Mouse (Mus musculus): Measurements from ENCODE around the gene Cemip2.
"Not testable (repeated sequence)": the region's sequence is repeated elsewhere in the genome, so short reads cannot be mapped to it uniquely, and the experiment has no call there.

The Cemip2 gene

DNA sequence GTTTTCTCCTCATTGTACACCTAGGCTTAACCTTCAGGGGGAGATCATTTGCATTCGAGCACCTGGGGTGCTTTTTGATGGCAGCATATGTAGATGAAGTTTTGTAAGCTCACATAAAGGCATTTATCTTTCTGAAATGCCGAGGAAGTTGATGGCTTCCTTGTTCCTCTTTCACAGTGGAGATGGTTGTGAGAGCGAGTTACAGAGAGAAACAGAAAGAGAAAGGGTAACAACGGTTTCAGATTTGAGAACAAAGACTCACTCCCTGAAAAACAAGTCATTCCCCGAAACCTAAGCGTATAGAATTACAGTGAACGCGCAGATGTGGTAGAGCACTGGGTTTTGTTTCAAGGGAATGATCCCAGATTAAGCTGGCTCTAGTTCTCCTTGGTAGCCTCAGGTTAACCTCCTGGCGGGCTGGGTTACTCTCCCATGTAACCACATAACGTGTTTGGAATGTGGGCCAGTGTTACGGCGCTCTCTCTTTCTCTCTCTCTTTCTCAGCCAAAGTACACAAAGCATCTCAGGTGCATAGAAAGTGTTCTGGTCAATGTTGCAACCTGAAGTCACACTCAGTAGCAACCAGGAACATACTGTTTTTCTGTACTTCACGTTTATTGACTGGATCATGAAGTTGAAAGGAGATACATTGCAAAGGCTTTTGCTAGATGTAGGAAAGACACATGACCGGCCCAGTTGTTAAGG, 40.0 kb downstream of the Cemip2 start:
- no peak for DNase-seq

DNA sequence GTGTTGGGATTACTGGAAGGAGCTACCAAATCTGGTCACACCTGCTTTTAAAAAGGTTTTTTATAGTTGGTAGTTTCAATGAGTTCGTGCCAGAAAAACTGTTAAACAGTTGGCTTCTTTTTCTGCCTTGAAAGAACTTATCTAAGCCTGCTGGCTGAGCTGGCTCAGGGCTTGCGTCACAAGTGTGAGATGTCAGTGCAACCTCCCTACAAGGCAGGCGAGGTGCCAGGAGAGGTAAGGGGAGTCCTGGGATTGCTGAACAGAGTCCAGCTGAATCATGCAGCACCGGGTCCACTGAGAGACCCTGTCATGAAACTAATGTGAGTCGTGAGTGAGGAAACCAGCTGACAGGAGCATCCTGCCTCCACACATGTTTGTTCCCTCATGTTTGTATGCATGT, 41.4 kb downstream of the Cemip2 start:
- DNase-seq: no peak

DNA sequence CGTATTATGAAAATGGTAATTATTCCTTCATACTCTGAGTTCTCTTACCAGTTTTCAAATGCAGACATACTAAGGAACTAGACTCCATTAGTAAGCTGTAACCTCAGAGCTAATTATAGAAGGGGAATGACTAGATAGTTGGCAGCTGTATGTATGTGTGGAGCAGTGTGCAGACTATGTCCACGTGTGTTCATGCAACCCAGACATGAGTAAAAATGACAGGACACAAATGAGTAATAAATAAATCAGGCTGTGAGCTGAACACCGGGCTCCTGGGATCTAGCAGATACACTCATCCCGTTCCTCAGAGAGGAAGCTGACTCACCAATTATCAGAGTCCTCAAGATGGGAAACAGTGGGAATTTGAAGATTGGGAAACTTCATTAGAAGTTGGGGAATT, 42.0 kb downstream of the Cemip2 start:
- no peak for DNase-seq

DNA sequence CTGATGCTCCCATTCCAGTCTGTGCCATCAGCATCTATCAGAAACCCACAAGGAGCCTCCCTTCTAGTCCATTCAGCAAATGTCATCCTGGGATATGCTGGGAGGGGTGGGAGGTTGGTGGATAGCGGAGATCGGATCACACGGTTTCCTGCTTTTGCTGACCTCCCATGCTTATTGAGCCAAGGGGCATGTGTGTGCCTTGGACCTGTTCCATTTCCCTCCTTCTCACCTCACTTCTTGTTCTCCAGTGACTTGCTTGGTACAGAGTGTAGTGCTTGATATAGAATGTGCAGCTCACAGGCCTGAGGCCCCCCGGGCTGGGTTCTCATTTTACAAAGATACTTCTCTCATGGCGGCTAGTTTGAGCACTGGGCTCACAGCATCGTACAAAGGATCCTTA, 43.7 kb downstream of the Cemip2 start:
- no peak for DNase-seq

DNA sequence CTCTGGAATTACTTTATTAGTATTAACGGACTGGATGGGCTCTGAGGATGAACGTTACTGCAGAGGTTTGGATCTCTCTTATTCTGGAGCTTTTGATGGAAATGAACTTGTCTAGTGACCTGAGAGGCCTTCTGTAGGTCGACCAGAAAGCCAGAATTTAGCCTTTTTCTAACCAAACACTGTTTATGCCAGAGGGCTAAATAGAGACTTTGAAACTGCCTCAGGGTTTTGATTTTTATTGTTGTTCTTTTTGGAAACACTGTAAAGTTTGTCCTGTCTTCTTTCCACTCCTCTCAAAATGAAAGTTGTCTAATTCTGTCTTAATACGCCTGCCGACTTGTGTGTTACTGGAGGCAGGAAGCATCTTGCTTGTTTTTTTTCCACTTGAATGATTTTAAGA, 46.0 kb downstream of the Cemip2 start:
- no peak for DNase-seq

DNA sequence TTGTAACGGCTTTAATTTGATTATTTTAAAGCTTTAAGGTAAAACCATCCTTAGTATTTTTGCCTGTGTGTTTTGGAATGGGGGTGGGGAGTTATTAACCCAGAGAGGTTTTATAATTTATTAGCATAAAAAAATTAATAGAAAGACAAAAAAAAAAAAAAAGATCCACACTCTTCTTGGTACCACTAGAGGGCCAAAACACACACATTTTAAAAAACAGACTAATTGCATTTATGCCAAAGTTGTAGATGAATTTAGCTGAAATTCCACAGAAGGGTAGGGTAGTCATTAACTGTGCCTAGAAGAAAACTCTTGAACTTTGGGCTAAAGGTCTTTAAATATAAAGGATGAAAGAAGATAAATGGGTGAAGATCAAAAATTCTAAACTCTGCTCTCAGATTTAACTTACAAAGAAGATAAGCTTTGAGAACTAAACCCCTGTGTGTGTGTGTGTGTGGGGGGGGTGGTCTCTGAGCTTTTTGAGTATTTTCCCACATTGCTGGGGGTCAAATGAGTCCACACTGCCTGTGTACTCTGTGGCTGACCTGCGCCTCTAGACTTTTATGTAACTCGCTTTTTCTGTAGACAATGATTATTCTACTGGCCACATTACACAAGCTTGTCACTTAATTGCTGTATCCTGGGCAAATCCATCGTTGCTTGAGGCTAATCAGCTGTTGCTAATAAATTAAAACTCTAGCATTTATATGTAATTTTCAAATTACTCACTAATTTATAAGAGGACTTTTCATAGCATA, 47.2 kb downstream of the Cemip2 start:
- DNase-seq: no peak

DNA sequence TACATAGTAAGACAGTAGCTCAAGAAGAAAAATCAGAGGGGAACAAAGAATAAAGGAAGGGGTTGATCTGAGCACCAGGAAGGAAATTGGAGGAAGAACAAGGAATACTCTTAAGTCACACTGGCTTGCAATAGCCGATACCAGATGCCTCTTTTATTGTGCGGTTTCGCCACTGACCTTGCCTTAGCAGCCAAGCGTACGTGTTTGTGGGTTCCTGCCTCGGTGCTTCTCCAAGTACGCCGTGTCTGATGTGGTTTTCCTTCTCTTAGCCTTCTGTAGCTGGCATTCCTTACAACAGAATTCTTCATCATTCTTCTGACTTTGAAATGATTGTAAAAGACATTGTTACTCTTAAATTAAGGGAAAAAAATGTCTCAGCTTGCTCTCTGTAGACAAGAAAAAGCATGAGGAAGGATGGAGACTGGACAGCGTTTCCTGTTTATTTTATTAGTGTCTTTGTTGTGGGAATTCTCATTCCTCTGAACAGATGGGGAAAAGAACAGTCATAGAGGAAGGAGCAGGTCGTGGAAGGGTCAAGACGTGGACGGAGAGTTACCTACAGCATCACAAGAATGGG, 55.4 kb downstream of the Cemip2 start:
- no peak for DNase-seq

DNA sequence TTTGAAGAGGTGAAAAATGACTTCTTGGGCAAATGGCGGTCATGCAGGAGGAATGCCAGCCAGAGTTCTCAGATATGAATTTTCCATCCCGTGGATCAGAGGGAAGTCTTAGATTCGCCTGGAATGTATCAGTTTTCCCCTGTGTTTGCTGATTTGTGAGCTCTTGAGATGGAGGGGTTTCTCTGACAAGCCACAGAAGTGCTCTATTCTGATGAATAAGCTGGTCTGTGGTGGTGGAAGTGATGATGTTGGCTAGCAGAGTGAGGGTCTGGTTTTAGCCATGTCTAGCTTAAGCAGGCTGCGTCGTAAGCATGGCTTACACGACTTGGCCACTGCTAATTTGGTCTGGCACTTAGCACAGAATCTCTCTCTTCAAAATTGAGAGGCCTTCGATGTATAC, 56.8 kb downstream of the Cemip2 start:
- DNase-seq: no peak

DNA sequence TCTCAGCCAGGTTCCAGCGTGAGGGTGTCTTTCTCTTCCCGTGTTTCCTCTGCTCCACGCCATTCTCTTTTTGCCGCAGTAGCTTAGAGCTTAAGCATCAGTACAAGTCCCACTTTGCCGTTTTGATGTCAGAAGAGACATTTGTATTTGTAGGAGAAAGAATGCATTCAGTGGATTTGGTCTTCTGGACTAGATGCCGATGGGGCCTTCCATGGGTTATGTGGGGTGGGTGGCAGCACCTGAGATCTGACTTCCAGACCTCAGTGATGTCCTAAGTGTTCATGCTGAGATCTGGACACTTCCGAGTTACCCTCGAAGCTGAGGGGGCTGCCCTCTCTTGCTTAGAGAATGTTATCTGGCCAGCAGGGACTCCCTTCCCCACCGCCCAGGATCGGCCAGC, 72.6 kb downstream of the Cemip2 start:
- no peak for DNase-seq

DNA sequence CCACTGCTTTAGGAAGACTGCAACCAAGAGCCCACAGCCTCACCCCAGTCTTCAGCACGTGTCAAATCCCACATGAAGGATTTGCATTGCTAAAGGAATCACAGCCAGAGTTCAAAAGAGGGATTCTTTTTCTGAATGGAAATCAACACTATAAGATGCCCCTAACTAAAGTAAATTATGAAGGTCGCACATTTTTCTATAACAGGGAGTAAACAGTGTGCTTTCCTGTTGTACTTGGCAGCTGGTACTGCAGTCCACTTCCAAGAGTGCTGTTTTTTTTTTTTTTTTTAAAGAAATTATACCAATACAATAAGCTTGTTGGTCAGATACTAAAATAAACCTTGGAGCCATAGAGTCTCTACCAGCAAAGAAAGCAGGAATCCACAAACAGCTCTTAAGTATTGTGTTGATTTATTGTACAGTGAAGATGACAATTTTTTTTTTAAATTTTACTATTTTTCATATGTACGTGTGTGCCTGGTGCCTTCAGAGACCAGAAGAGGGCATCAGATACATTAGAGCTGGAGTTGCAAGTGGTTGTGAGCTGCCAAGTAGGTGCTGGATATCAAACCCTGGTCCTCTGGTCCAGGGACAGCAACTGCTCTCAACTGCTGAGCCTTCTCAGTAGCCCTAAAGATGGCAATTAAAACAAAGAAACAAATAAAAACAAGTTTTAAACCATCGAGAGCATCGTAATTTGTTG, 76.5 kb downstream of the Cemip2 start:
- DNase-seq: no peak

DNA sequence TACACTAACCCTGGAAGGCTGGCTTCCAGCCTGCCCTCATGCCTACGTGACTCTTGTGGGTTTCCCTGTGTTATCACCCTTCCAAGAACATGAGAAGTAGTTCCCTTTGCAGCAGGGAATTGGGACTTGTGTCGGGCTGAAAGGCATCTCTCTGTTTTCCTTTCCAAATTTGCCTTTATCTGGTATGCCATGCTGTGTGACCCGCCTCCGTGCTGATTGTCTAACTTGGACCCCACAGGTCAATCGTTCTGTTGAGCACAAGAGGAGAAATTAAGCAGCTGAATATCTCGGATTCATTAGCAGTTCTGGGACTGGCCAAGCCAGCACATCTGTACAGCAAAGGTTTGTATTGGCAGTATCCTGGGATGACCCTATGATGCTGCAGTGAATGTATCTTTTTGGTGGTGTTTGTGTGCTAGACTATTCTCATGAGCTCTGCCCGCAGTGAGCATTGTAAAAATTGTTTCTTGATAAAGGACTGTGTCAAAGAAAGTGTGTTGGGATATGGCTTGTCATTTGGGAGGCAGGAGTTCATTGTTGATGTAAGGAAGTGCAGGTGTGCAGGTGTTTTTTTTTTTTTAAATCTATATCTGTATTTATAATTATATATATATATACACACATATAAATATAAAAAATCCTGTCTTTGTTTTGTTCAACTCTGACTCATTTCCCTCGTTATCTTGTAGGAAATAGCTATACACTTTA, 77.4 kb downstream of the Cemip2 start:
- no peak for DNase-seq

DNA sequence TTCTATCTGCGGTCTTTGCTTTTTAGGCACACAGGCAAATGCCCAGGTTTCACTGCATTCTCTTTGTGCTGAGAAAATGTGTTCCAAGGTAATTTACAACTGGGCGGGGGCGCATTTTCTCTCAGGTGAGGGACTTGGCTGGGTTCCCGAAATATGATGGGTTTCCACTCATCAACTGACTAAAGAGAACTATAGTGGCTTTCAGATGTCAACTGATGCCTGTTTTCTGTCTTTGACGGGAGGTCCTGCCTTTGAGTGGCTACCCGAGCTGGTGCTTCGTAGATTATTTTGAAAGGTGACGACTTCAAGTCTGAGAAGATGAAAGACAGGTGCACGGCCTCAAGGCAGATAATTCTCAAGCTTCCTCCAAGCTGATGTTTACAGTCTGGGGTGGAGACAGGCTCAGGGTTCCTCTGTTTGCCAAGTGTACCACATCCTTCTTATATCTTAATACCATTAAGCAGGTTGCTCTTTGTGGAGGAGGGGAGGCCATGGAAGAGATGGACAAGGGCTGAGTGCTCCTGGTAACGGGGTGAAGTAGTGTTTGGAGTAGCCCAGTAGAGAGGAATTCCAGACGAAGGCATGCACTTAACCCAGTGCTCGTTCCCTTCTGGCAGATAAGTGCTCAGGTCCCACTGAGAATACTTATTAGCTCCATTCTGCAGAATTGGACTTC, 80.8 kb downstream of the Cemip2 start:
- no peak for DNase-seq

DNA sequence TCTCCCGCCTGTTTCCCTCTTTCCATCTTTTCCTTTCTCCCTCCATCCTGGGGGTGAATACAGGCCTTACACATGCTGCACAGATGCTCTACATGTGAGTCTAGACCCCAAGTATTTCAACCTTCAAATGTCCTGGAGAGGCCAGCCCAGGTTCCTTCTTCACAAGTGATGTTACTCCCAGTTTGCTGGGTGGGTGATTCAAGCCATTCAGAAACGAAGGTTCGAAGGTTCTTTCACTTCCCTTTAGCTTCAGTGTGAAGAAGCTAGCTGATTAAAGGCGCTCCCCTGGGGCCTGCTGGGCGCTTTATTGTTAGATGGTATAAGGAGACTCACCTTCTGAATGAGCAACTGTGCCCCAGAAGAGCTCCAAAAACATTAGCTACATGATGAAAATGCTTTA, 82.0 kb downstream of the Cemip2 start:
- no peak for DNase-seq

DNA sequence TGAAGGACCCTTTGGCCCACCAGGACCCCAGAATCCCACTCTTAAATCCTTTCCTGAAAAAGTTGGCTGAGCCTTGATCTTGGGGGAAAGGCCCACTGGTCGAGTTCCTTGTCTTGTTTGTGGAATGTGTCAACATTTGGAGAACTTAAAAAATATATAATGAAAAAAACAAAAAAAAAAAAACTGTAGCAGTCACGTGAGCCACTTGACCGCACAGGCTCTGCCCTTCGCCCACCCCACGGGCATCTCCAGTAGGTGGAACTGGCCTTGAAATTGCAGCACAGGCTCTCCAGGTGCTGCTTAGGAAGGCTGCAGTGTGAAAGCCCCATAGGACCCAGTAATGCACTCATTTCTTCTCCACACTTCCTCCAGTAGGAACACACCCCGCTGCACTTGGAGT, 82.8 kb downstream of the Cemip2 start:
- DNase-seq: no peak

DNA sequence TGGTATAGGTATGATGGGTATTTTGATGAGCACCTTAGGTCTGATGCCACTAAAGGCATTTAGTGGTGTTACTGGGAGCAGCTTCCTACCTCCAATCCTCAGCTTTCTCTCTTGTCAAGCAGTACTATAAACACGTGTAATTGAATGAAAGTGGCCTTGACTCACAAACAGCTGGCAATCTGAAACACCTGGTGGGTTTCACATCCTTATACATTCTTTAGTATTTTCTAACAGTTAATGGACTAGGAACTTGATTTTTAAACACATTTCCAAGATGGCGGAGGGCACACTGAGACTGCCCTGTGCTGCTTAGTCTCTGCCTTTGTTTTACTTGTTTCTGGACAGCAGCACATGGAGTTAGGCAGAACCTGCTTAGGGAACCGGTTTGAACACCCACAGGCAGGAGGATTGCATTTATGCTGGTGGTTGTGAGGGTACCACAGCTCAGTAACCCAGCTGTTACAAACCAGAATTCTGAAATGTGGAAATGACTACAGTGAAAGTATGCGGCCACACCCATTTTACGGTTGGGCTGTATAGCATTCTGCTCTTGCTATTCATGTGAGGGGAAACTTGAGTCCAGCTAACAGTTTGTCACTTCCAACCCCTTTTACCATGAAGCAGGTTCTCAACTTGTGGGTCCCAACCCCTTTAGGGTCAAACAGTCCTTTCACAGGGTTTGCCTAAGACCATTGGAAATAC, 84.3 kb downstream of the Cemip2 start:
- no peak for DNase-seq

DNA sequence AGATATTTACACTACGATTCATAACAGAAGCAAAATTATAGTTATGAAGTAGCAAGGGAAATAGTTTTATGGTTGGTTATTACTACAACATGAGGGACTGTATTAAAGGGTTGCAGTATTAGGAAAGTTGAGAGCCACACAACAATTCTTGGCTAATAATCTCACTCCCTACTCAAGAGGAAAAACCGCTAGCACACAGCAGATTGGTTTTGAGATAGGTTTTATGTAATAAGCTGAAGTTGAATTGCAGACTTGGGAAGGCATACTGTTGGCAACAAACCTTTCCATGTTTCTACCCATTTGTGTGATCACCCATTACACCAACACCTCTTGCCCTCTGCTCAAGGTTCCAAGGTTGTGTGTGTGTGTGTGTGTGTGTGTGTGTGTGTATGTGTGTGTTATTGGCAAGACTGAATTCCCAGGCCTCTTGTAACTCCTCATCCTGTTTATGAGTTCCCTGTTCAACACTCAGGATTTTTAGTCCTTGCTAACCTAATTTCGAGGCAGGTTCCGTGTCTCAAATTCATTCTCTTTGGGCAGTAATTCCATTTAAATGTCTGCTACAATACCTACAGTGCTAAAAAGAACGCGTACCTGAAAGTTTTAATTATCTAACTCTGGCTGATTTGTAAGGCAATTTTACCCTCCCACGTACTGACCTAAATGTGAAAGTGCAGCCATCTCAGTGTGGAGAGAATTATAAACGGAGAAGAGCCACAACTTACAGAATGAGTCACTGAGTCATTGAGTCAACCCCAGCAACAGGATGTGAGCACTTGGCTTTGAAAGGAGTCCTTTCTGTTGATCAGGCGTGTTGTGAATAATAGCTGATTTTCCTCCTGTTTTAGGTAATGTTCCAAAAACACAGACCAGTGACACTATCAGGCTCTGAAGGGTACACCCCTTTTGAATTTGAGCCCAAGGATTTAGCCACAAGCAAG, 85.1 kb downstream of the Cemip2 start:
- DNase-seq: no peak

DNA sequence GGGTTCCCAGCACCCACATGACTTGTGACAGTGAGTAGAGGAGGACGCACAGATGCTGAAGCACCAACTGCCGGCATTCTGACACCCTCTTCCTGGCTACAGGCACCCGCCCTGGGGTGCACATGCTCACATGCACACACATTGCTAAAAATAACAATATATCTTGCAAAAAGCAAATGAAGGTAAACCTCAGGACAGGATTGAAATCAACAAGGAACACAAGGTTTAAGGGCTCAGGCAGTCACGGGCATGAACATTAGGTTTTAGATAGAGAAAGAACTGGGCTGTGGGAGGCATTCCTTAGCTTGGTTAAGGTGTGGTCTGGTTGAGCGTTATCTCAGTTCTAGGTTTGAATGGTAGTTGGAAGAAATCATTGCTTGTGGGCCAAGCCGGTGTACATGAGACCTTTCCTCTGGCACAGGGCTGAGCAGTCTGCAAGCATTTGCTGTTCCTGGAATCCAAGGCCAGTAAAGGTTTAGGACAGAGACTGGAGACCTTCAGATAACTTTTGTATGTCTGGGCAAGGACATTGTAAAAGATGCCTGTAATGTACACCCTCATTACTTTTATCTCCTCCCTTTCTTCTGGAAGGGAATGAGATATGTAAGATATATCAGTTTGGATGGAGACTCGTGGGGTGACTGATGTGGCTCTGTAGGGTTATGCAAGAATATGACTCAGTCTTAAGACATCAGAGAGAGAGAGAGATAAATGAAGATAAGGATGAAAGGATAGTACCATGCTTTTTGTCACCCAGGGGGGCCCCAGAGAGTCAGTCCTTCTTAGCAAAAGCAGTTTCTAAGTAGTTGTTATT, 87.3 kb downstream of the Cemip2 start:
- no peak for DNase-seq

DNA sequence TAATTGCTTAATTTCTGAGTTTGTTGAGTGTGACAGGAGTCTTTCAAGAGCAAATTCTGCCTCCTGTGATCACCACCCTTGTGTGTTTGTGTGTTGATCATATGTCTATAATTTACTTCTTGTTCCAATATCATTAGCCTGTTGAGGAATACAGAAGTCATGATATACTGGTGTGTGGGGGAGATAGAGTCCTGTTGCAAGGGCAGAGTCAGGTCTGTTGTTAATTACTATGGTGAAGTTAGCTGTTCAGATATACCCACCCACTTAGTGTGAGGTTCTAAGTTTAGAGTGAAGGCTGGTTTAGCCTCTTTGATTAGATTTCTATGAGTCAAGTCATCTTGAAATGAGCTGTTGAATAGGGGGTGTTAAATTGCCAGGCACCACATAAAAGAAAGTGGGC, 88.0 kb downstream of the Cemip2 start:
- DNase-seq: no peak

DNA sequence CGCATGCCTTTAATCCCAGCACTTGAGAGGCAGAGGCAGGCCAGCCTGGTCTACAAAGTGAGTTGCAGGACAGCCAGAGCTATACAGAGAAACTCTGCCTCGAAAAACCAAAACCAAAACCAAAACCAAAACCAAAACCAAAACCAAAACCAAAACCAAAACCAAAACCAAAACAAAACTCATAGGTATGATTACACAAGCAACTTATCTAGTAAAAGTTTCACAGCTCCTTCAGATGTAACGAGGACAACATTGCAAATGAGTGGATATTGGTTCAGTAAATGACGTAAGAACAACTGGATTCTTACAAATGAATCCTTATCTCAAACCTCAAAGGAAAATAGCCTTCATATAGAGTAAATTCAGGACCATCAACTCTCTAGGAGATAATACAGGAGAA, 88.6 kb downstream of the Cemip2 start:
- not testable (repeated sequence) for DNase-seq

DNA sequence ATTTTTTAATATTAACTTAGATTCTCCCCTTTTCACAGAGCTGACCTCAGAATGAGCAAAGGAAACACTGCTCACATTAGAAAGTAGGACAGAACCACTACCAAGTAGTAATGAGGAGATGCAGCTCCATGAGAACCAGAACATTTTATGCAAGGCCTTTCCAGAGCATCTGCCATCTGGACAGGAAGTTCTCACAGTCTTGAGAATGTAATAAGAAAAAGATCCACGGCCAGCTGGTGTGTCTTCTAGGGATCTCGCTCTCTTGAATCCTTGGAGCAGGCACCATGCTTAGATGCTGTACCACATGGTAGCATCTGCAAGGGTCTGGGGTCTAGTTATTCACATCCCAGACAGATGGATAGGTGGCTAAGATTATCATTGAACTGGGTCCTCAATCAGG, 90.3 kb downstream of the Cemip2 start:
- no peak for DNase-seq

All from cerebellum, adult 9-10 months (tissue).